Mouse (Mus musculus) G1E (cell line): ENCODE measurements at regions not wholly inside any gene's neighbourhood (a gene's known extent, or its start where the extent isn't known, plus 50 kb on each side); places are given as distances from the start of the nearest gene placed in this dataset.
"Not testable (repeated sequence)": the region's sequence is repeated elsewhere in the genome, so short reads cannot be mapped to it uniquely, and the experiment has no call there.

Experiments used
- ATAC-seq: 2 replicates; pipeline ENCODE4 v1.8.0; 2016; ENCODE audit warnings: mild to moderate bottlenecking; ENCODE audit not compliant: insufficient number of reproducible peaks, poor library complexity, low FRiP score, severe bottlenecking; ENCODE audit errors: extremely low read depth
- DNase-seq: peaks from one replicate; pipeline ENCODE4 v3.0.0; 2012; ENCODE audit warnings: low spot score
- H3K27me3 ChIP-seq: 2 replicates; pipeline ENCODE4 v1.6.1; 2012; ENCODE audit warnings: mild to moderate bottlenecking, low read length, inconsistent platforms; ENCODE audit not compliant: insufficient read depth
- H3K36me3 ChIP-seq: replicated peaks from 2 replicates; pipeline ENCODE3; 2012; ENCODE audit warnings: mild to moderate bottlenecking, inconsistent platforms
- H3K4me1 ChIP-seq: 2 replicates; pipeline ENCODE4 v1.6.1; 2012; ENCODE audit warnings: low read depth, low read length, inconsistent platforms, mixed read lengths; ENCODE audit not compliant: insufficient read depth
- H3K4me3 ChIP-seq: 2 replicates; pipeline ENCODE4 v1.5.1; 2012; ENCODE audit warnings: low read depth, mild to moderate bottlenecking, inconsistent platforms, low read length, moderate library complexity, mixed read lengths
- H3K9me3 ChIP-seq: replicated peaks from 2 replicates; pipeline ENCODE4 v1.6.1; 2012; ENCODE audit warnings: inconsistent platforms
- CTCF ChIP-seq: IDR thresholded peaks from 2 replicates; pipeline ENCODE4 v1.5.1; 2012; ENCODE audit warnings: low read depth, low read length, inconsistent platforms, mixed read lengths
- GATA1 ChIP-seq: IDR thresholded peaks from 2 replicates; pipeline ENCODE4 v1.6.1; 2012; ENCODE audit warnings: borderline replicate concordance, low read length, inconsistent platforms, mixed read lengths
- GATA2 ChIP-seq: IDR thresholded peaks from 2 replicates; pipeline ENCODE4 v1.6.1; 2012; ENCODE audit warnings: low read depth, low read length, inconsistent platforms, borderline replicate concordance
- POLR2AphosphoS5 ChIP-seq: IDR thresholded peaks from 2 replicates; pipeline ENCODE4 v1.6.1; 2012; ENCODE audit warnings: low read depth, low read length, inconsistent platforms; ENCODE audit not compliant: insufficient replicate concordance
- TAL1 ChIP-seq: conservative IDR thresholded peaks from 2 replicates; pipeline ENCODE4 v1.6.1; 2012; ENCODE audit warnings: low read depth, low read length, inconsistent platforms, mixed read lengths

DNA sequence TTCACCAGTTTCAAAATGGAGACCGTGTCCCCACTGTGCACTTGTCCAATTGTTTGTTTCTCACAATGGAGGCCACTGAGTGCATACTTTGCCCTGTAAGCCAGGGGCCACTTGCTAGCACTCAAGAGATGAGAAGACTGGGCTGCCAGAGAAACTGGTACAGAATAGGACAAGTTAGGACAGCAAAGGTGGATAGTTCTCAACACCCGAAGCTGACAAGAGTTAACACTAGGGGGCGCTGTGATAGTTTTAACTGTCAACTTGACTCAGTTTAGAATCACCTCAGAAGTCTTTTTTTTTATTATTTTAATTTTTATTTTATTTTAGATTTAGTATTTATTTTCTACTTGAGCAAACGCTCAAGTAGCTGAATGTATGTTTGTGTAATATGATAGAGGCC, 188.2 kb upstream of the Asap2 start:
- DNase-seq, H3K4me1 ChIP-seq, H3K36me3 ChIP-seq, ATAC-seq, H3K4me3 ChIP-seq, H3K27me3 ChIP-seq: not testable (repeated sequence)
- H3K9me3 ChIP-seq, result peaks cover 29% of the 10 kb centered on the region

DNA sequence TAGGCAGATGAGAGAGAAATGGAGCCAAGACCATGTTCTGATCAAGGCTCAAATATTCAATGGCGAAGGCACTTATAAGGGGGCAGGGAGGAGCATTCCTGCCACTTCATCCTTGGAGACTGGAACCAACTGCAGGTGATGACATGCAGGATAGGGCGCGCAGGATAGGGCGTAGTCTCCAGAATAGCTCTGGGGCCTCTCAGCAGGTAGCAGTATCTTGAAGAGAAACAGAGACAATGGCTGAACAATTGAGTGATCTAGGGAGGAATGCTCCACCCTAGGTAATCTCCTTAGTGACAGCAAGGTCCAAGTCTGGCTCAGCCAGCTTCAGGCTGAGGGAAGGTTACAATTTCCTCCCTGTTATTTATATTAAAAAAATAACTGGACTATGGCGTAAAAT, 184.8 kb upstream of the Asap2 start:
- H3K4me3 ChIP-seq, H3K27me3 ChIP-seq, ATAC-seq, H3K4me1 ChIP-seq, H3K36me3 ChIP-seq, DNase-seq: not testable (repeated sequence)
- H3K9me3 ChIP-seq, result peaks cover 29% of the 10 kb centered on the region

DNA sequence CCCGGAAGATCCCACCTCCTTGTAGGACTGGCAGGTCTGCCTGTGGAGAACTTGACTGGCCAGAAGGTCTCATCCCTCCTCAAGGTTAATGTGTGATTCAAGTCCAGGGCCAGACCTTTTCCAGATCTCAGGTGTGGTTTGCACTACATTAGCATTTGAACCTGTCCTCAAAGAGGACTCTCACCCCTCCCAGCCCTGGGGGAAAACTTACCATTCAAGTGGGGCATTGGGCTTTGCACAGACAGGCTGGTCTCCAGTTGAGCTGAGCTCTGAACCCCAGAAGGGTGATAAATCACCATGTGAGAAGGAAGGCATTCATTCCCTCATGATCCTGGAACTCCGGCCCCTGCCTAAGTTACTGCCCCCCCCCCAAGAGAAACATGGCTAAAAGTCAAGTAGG, 183.6 kb upstream of the Asap2 start:
- DNase-seq (no peak), ATAC-seq (no peak)
- Histone ChIP-seq H3K27me3 (no peaks in the 10 kb centered on the region), H3K9me3 (peaks cover 30% of the 10 kb centered on the region), H3K4me1 (no peaks in the 10 kb centered on the region), H3K4me3 (no peak overlapping the region), H3K36me3 (no peaks in the 10 kb centered on the region)
- TF ChIP-seq CTCF (no peak), POLR2AphosphoS5 (no peak), GATA2 (no peak), TAL1 (no peak), GATA1 (no peak)

DNA sequence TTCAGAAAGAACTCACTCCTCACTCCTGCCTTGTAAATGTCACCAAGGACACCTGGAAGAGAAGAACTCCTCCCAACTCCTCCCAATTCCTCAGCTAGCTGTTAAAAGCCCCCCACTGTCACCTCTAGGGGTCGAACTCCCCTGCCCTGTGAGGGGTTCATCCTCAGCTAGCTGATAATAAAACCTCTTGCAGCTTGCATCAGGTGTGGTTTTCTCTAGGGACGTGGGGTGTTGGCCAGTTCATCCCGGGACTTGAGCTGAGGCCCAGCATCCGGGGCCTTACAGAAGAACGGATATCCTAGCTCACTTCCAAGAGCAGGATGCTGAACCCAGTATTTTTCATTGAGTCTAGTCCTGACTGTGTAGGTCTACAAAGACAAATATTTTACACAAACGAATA, 176.4 kb upstream of the Asap2 start:
- not testable (repeated sequence) for DNase-seq, H3K4me1 ChIP-seq, H3K27me3 ChIP-seq, ATAC-seq, H3K36me3 ChIP-seq, H3K4me3 ChIP-seq
- H3K9me3 ChIP-seq, result peaks cover 46% of the 10 kb centered on the region

DNA sequence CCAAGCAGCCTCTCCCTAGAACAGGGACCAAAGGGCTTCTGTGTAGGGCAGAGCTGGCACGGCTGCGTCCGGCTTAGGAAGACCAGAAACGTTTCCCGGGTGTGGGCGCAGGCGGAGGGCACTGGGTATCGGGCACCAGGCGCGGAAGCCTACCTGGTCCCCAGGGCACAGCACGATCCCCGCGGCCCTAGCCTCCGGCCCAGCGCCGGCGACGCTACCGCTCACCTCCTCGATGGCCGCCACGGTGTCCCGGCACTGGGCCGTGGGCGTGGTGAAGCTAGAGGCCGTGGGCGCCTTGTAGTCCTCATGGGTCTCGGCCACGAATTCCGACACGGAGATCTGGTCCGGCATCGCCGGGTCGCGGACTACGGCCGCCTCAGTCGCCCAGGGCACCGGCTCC, 175.1 kb upstream of the Asap2 start:
- DNase-seq, H3K4me1 ChIP-seq, H3K36me3 ChIP-seq, H3K4me3 ChIP-seq, H3K27me3 ChIP-seq, ATAC-seq: not testable (repeated sequence)
- peaks cover 41% of the 10 kb centered on the region for H3K9me3 ChIP-seq

DNA sequence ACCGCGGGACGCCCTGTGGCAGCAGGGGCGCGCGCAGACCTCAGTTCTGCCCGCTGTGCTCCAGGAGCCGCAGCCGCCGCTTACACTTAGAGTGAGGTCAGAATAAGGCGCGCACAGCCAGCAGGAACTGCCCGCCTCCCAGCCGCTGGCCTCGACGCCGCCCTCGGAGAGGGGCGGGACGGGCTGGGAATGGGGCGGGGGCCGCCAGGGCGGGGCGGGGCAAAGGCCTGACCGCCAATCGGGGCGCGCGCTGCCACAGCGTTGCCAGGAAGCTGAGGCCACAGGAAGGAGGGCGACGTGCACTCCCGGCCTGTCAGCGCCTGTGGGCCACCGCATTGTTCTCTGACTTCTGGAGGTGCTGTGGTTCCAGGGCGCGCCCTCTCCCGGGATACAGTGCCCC, 174.7 kb upstream of the Asap2 start:
- Histone ChIP-seq H3K4me1 (no peaks in the 10 kb centered on the region), H3K9me3 (peaks cover 38% of the 10 kb centered on the region), H3K36me3 (no peaks in the 10 kb centered on the region), H3K4me3 (no peak overlapping the region; the same call in 1 of the 2 replicates), H3K27me3 (no peaks in the 10 kb centered on the region)
- no peak for DNase-seq
- no peak for ATAC-seq
- no peak for TF ChIP-seq GATA1
- no peak for TF ChIP-seq CTCF
- no peak for TF ChIP-seq GATA2
- TF ChIP-seq TAL1, result no peak
- TF ChIP-seq POLR2AphosphoS5, result no peak

DNA sequence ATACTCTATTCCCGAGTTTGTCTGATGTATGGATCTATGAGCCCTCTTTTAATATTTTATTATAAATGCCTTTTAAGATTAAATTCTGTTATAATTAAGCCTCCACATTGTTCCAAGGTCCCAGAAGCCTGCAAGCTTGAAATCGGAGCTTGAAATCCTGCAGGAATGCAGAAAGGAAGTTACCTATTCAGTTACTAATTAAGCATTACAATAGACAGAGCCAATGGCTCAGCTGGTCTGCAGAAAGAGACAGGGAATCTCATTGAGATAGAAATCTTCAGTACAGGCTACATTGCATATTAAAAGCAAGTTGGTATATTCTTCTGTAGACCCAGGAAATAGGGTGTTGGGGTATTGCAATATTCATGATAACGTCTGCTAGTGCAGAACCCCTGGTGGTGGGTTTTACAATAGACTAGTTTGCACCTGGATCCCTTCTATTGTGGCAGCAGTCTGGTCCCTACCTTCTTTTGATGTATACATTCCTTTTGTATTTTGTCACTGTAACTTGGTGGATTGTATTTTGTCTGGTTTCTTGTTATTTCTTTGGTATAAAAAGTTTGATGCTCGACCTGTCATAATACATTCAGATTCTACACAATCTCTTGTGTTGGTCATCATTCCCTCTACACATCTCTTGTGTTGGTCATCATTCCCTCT, 146.5 kb upstream of the Asap2 start:
- ATAC-seq, result not testable (repeated sequence)

DNA sequence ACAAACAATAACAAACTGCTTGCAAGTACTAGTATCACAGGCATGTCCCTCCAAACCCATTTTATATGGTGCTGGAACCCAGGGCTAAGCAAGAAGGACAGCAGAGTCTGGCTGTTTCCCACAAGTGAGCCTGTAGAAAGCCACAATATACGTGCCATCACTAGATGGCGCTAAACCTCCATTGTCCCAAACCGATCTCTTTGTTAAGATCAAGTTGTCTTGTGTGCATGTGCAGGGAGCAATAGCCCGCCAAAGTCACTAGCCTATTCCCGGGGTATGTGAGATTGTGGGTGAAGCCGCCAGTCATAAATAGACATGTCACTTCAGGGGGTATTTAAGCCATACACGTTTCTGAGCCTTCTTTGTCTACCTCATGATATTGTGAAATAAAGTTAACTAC, 145.4 kb upstream of the Asap2 start:
- not testable (repeated sequence) for H3K27me3 ChIP-seq, ATAC-seq, DNase-seq, H3K4me1 ChIP-seq, H3K36me3 ChIP-seq, H3K4me3 ChIP-seq
- H3K9me3 ChIP-seq, result peaks cover 33% of the 10 kb centered on the region

More for the DNA sequence above, 146.5 kb upstream of the Asap2 start:
- not testable (repeated sequence) for H3K36me3 ChIP-seq, DNase-seq, H3K27me3 ChIP-seq, H3K4me1 ChIP-seq, H3K4me3 ChIP-seq
- peaks cover 36% of the 10 kb centered on the region for H3K9me3 ChIP-seq
